In the genomic region with DNA sequence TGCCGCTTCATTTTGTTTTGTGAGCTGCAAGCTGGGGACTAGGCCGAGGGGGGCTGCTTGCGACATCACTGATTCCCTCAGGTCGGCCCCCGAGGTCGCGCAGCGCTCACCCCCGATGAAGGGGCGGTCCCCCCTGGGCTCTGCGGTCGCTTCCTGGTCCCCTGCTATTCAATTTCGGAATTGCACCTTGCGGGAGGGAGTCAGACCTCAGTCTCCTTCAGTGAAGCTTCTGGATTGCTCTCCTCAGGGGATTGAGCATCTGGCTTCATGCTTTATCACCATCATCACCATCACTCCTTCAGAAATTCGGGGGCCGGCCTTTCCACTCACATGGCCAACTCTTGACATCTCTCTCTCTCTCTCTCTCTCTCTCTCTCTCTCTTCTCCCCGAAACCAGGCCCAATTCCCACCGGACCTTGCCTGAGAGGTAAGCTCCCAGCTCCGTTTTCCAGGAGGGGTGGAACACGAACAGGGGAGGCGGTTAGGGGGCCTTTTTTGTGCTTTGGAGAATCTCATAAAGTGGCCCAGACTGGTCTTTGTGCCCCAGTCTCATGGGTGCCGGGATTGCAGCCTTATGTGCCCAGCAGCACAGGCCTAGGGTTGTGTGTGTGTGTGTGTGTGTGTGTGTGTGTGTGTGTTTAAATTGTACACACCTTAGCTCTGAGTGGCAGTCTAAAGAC, we compare ENCODE assay signal across 8 mouse cellular contexts. TPM values are rescaled to one million over a fixed set of nuclear protein-coding genes. Genes with fewer than 3 reads are reported as not detected.
A peak's percentile ranks its signal among the peaks of the same experiment; 100 is the strongest.
DNase-seq lines count a peak whose midpoint lies in the region; ATAC-seq lines count a peak whose summit lies in the region.

No protein-coding gene starts in this region.

- ATAC-seq in forebrain, embryonic 11.5 days (replicated peaks; ENCODE audit: low FRiP score), result no peak
- ATAC-seq in limb, embryonic 15.5 days (ENCODE audit: insufficient number of reproducible peaks, low FRiP score, low TSS enrichment, low read depth), result no peak

- peak overlapping the region; percentile 80 for H3K9ac ChIP-seq in forebrain, embryonic 11.5 days (ENCODE audit: low read length)
- H3K9ac ChIP-seq in limb, embryonic 15.5 days, result peak overlapping the region; percentile 78

- no peaks in the 10 kb centered on the region for H3K27me3 ChIP-seq in forebrain, embryonic 11.5 days (ENCODE audit: control insufficient read depth, insufficient read depth, low read length)
- H3K27me3 ChIP-seq in limb, embryonic 15.5 days, result no peaks in the 10 kb centered on the region

- H3K36me3 ChIP-seq in forebrain, embryonic 11.5 days (ENCODE audit: control insufficient read depth, insufficient read depth, low read length), result peaks cover 9% of the 10 kb centered on the region
- peaks cover 57% of the 10 kb centered on the region for H3K36me3 ChIP-seq in limb, embryonic 15.5 days

- H3K4me1 ChIP-seq in forebrain, embryonic 11.5 days (replicated peaks; ENCODE audit: control insufficient read depth, insufficient read depth, low read length), result peaks cover 7% of the 10 kb centered on the region; the same call in 1 of the 2 replicates
- peaks cover 17% of the 10 kb centered on the region for H3K4me1 ChIP-seq in limb, embryonic 15.5 days

- peak; percentile 89 for DNase-seq in heart, adult 11 months
- no peak for DNase-seq in heart, adult 9 months (ENCODE audit: low spot score in 2 of 2)
- peak; percentile 41 for DNase-seq in A20 (ENCODE audit: low read depth, low spot score)
- DNase-seq in forebrain, embryonic 11.5 days (ENCODE audit: low spot score), result no peak
- no peak for DNase-seq in frontal cortex, adult 2 months (ENCODE audit: extremely low spot score in 1 of 2, low spot score in 1 of 2)
- no peak for DNase-seq in cerebellum, adult 18-20 months
- DNase-seq in right cerebral cortex, postnatal 36 days (ENCODE audit: low spot score in 2 of 2), result no peak

- 7% methylated on average over 22 of the region's 22 CpGs for WGBS in forebrain, embryonic 11.5 days
- 4% methylated on average over 22 of the region's 22 CpGs for WGBS in limb, embryonic 15.5 days

- H3K4me2 ChIP-seq in forebrain, embryonic 11.5 days (ENCODE audit: low read depth, low read length, severe bottlenecking), result peak overlapping the region; percentile 84
- peak overlapping the region; percentile 88 for H3K4me2 ChIP-seq in limb, embryonic 15.5 days

- H3K9me3 ChIP-seq in forebrain, embryonic 11.5 days (ENCODE audit: control insufficient read depth, low read length), result no peaks in the 10 kb centered on the region
- no peaks in the 10 kb centered on the region for H3K9me3 ChIP-seq in limb, embryonic 15.5 days

- peak overlapping the region; percentile 83 for H3K4me3 ChIP-seq in forebrain, embryonic 11.5 days (ENCODE audit: low read depth, low read length)
- peak overlapping the region; percentile 92 for H3K4me3 ChIP-seq in limb, embryonic 15.5 days

- H3K27ac ChIP-seq in forebrain, embryonic 11.5 days (ENCODE audit: low read depth, low read length), result no peak overlapping the region
- peak overlapping the region; percentile 83 for H3K27ac ChIP-seq in limb, embryonic 15.5 days

RNA-seq across cellular contexts. Expression of a gene that starts 0.7 kb away (rescaled TPM):
- 82.0 and 82.9 TPM in 2 replicates for polyA plus RNA-seq in forebrain, embryonic 11.5 days (2014; fragmentation: Nextera tagmentation; extraction: Ambion mirVana)
- 67.6 and 73.4 TPM in 2 replicates for polyA plus RNA-seq in limb, embryonic 15.5 days (2015; fragmentation: Nextera tagmentation; extraction: Ambion mirVana)
- polyA plus RNA-seq in frontal cortex, adult 2 months (2012; rRNA removed), result 149 and 182 TPM in 2 replicates

RNA-seq across cellular contexts. Expression of a gene that starts 0.9 kb away (rescaled TPM):
- 40.1 and 46.1 TPM in 2 replicates for polyA plus RNA-seq in forebrain, embryonic 11.5 days (2014; fragmentation: Nextera tagmentation; extraction: Ambion mirVana)
- polyA plus RNA-seq in limb, embryonic 15.5 days (2015; fragmentation: Nextera tagmentation; extraction: Ambion mirVana), result 44.8 and 45.1 TPM in 2 replicates
- 32.8 and 39.2 TPM in 2 replicates for polyA plus RNA-seq in frontal cortex, adult 2 months (2012; rRNA removed)

RNA-seq across cellular contexts. Expression of a gene that starts 13.4 kb away (rescaled TPM):
- polyA plus RNA-seq in forebrain, embryonic 11.5 days (2014; fragmentation: Nextera tagmentation; extraction: Ambion mirVana), result 4.5 and 5.2 TPM in 2 replicates
- polyA plus RNA-seq in limb, embryonic 15.5 days (2015; fragmentation: Nextera tagmentation; extraction: Ambion mirVana), result 22.8 and 26.0 TPM in 2 replicates
- 3.1 and 3.9 TPM in 2 replicates for polyA plus RNA-seq in frontal cortex, adult 2 months (2012; rRNA removed)

RNA-seq across cellular contexts. Expression of a gene that starts 21.0 kb away (rescaled TPM):
- 81.2 and 81.3 TPM in 2 replicates for polyA plus RNA-seq in forebrain, embryonic 11.5 days (2014; fragmentation: Nextera tagmentation; extraction: Ambion mirVana)
- polyA plus RNA-seq in limb, embryonic 15.5 days (2015; fragmentation: Nextera tagmentation; extraction: Ambion mirVana), result 54.4 and 54.8 TPM in 2 replicates
- polyA plus RNA-seq in frontal cortex, adult 2 months (2012; rRNA removed), result 4.3 and 6.3 TPM in 2 replicates

RNA-seq across cellular contexts. Expression of a gene that starts 43.0 kb away (rescaled TPM):
- 727 and 782 TPM in 2 replicates for polyA plus RNA-seq in forebrain, embryonic 11.5 days (2014; fragmentation: Nextera tagmentation; extraction: Ambion mirVana)
- polyA plus RNA-seq in limb, embryonic 15.5 days (2015; fragmentation: Nextera tagmentation; extraction: Ambion mirVana), result 822 and 1,022 TPM in 2 replicates
- polyA plus RNA-seq in frontal cortex, adult 2 months (2012; rRNA removed), result 618 and 661 TPM in 2 replicates

Comparison
In these comparisons a context has a peak if more than half of its experiments do, and no peak if none do; other contexts are left out.
1. DNase-seq: peak in heart, adult 11 months (single experiment) and A20 (single experiment); none in heart, adult 9 months (0 of 2), forebrain, embryonic 11.5 days (single experiment), frontal cortex, adult 2 months (0 of 2), cerebellum, adult 18-20 months (0 of 2) and right cerebral cortex, postnatal 36 days (0 of 2).